ENCODE assay signal across 21 mouse cellular contexts in the genomic region with DNA sequence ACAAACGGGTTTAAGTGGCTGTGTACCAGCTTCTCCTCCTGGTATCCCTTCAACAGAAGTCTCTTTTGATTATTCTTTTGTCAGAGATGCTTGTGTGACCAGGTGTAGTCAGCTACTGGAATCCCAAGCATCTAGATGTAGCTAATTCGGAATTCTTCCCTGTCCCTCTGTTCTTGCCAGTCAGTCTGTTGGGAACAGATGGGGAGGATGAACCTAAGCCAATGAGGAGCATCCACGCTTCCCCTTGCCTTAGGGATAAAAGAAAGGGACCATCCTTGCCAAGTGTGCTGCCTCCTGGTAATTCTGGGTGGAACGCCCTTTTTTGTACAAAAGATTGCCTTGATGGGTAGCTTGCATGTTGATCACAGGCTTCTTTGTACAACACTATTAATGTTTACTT. TPM values are rescaled to one million over a fixed set of nuclear protein-coding genes. Genes with fewer than 3 reads are reported as not detected.
DNase-seq lines count a peak whose midpoint lies in the region; ATAC-seq lines count a peak whose summit lies in the region.
"Had no signal": no experiment of that assay in that cellular context is flagged by ENCODE, and none has a peak within 500 bp of the region (broad histone marks: within the 10 kb centered on the region; RNA-seq: fewer than 3 reads in every experiment).

No protein-coding gene starts in this region.

- no peak for DNase-seq in forebrain, embryonic 10.5 days (ENCODE audit: extremely low spot score, low spot score)
- DNase-seq in right cerebral cortex, postnatal 10 days (ENCODE audit: low spot score in 2 of 2) = peak; percentile 32 to 40
- DNase-seq in right cerebral cortex, adult 2 months (ENCODE audit: low spot score in 2 of 2) = no peak
- peak; percentile 79 to 80 for DNase-seq in cerebellum, postnatal 25 days
- DNase-seq in layer of hippocampus, postnatal 14 days (ENCODE audit: low spot score in 2 of 2) = peak; percentile 9 to 37
- no peak for DNase-seq in testis, postnatal 14 days (ENCODE audit: low spot score)
- DNase-seq in adrenal gland, postnatal 25 days = no peak
- DNase-seq: heart, postnatal 36 days; kidney, adult 8-10 months; lung, embryonic 14.5 days had no signal

- H3K4me1 ChIP-seq in forebrain, embryonic 13.5 days = no peaks in the 10 kb centered on the region
- no peaks in the 10 kb centered on the region for H3K4me1 ChIP-seq in forebrain, embryonic 10.5 days
- H3K4me1 ChIP-seq: embryonic facial prominence, embryonic 12.5 days; heart, embryonic 13.5 days; midbrain, embryonic 12.5 days had no signal

- no peaks in the 10 kb centered on the region for H3K27me3 ChIP-seq in forebrain, embryonic 13.5 days
- no peaks in the 10 kb centered on the region for H3K27me3 ChIP-seq in forebrain, embryonic 10.5 days (ENCODE audit: poor library complexity, severe bottlenecking)
- H3K27me3 ChIP-seq: embryonic facial prominence, embryonic 12.5 days; heart, embryonic 13.5 days; midbrain, embryonic 12.5 days had no signal

- no peaks in the 10 kb centered on the region; the same call in 1 of the 2 replicates for H3K9me3 ChIP-seq in forebrain, embryonic 13.5 days (replicated peaks)
- no peaks in the 10 kb centered on the region for H3K9me3 ChIP-seq in forebrain, embryonic 10.5 days
- H3K9me3 ChIP-seq: embryonic facial prominence, embryonic 12.5 days; heart, embryonic 13.5 days; limb, embryonic 10.5 days; midbrain, embryonic 12.5 days had no signal

- peak; percentile 83; the same call in 1 of the 2 replicates for ATAC-seq in forebrain, embryonic 13.5 days

- no peak overlapping the region for H3K4me2 ChIP-seq in forebrain, embryonic 13.5 days
- H3K4me2 ChIP-seq: embryonic facial prominence, embryonic 12.5 days; heart, embryonic 13.5 days; liver, embryonic 11.5 days; lung, embryonic 14.5 days; midbrain, embryonic 12.5 days had no signal

- no peak overlapping the region for H3K9ac ChIP-seq in forebrain, embryonic 13.5 days
- H3K9ac ChIP-seq: embryonic facial prominence, embryonic 12.5 days; heart, embryonic 13.5 days; lung, embryonic 14.5 days; midbrain, embryonic 12.5 days had no signal

- 63% methylated on average over 4 of the region's 4 CpGs for WGBS in forebrain, embryonic 13.5 days
- WGBS in forebrain, embryonic 10.5 days = 75% methylated on average over 4 of the region's 4 CpGs

- no peak overlapping the region for H3K4me3 ChIP-seq in forebrain, embryonic 13.5 days
- H3K4me3 ChIP-seq in forebrain, embryonic 10.5 days = no peak overlapping the region
- H3K4me3 ChIP-seq: embryonic facial prominence, embryonic 12.5 days; heart, embryonic 13.5 days; limb, embryonic 10.5 days; midbrain, embryonic 12.5 days had no signal

- no peak overlapping the region for H3K27ac ChIP-seq in forebrain, embryonic 13.5 days
- H3K27ac ChIP-seq in forebrain, embryonic 10.5 days = no peak overlapping the region
- H3K27ac ChIP-seq: embryonic facial prominence, embryonic 12.5 days; heart, embryonic 13.5 days; limb, embryonic 10.5 days; midbrain, embryonic 12.5 days had no signal

- no peaks in the 10 kb centered on the region for H3K36me3 ChIP-seq in forebrain, embryonic 13.5 days (ENCODE audit: poor library complexity, severe bottlenecking)
- H3K36me3 ChIP-seq in forebrain, embryonic 10.5 days (replicated peaks) = no peaks in the 10 kb centered on the region
- H3K36me3 ChIP-seq: embryonic facial prominence, embryonic 12.5 days; heart, embryonic 13.5 days; limb, embryonic 10.5 days; midbrain, embryonic 12.5 days had no signal

RNA-seq across cellular contexts. Expression of a gene that starts 41.8 kb away (rescaled TPM):
- 3.3 and 4.4 TPM in 2 replicates for polyA plus RNA-seq in forebrain, embryonic 13.5 days (2015; fragmentation: Nextera tagmentation; extraction: Ambion mirVana)
- polyA plus RNA-seq in forebrain, embryonic 10.5 days (2016; fragmentation: Nextera tagmentation; extraction: Ambion mirVana) = 0.60 and 0.87 TPM in 2 replicates
- 1 to 10 TPM; 7.3 to 9.3 TPM for total RNA-seq in layer of hippocampus, postnatal 14 days (2021)
- 1.4 TPM in 1 of 2 replicates, not detected in the other for total RNA-seq in adrenal gland, postnatal 25 days (2021)
- total RNA-seq: gastrocnemius, adult 18-20 months; heart, postnatal 36 days; MEL had no signal
- polyA plus RNA-seq: embryonic facial prominence, embryonic 12.5 days; gonadal fat pad, adult 2 months; large intestine, adult 2 months; liver, embryonic 11.5 days; lung, embryonic 14.5 days; urinary bladder, adult 2 months had no signal

RNA-seq across cellular contexts. Expression of a gene that starts 48.3 kb away (rescaled TPM):
- polyA plus RNA-seq in forebrain, embryonic 13.5 days (2015; fragmentation: Nextera tagmentation; extraction: Ambion mirVana) = 92.0 and 93.9 TPM in 2 replicates
- 97.1 and 97.9 TPM in 2 replicates for polyA plus RNA-seq in forebrain, embryonic 10.5 days (2016; fragmentation: Nextera tagmentation; extraction: Ambion mirVana)
- 10 to 100 TPM; 33.8 to 33.9 TPM for total RNA-seq in layer of hippocampus, postnatal 14 days (2021)
- total RNA-seq in adrenal gland, postnatal 25 days (2021) = 44.0 and 53.1 TPM in 2 replicates

Comparison
In these comparisons a context has a peak if more than half of its experiments do, and no peak if none do; other contexts are left out.
1. DNase-seq: peak in right cerebral cortex, postnatal 10 days (2 of 2), cerebellum, postnatal 25 days (2 of 2) and layer of hippocampus, postnatal 14 days (2 of 2); none in forebrain, embryonic 10.5 days (single experiment), right cerebral cortex, adult 2 months (0 of 2), testis, postnatal 14 days (single experiment) and adrenal gland, postnatal 25 days (single experiment).